Mouse (Mus musculus) retina, postnatal 7 days (tissue): ENCODE results near the gene Dcx.

Source experiments
- DNase-seq: peaks from one replicate; pipeline ENCODE4 v3.0.0-alpha.2; 2012; ENCODE audit warnings: low read depth, low spot score

Gene Dcx

GRCm38 (mm10) chrX:143932958-143933357, at the start of gene Dcx:
Gene Dcx, minus strand, starts transcription at chrX:143933311.
- no peak for DNase-seq

DNA sequence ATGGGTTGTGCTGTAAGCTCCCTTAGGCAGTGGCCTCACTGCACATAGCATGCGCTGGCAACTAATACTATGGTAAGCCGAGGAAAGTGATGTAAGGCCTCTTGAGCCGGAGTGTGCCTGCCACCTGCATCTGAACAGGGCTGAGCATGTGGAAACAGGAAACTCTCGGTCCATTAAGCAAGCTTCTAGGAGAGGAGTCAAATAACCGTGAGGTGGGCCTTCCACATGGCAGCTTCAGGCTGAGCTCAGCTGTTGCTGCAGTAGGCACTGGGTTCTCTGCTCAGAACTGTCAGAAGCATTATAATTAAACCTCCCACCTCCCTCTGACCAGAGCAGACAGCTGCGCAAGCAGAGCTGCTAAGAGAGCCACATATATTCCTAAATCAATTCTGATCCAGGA, 33.1 kb upstream of the Dcx start:
- DNase-seq, result no peak

DNA sequence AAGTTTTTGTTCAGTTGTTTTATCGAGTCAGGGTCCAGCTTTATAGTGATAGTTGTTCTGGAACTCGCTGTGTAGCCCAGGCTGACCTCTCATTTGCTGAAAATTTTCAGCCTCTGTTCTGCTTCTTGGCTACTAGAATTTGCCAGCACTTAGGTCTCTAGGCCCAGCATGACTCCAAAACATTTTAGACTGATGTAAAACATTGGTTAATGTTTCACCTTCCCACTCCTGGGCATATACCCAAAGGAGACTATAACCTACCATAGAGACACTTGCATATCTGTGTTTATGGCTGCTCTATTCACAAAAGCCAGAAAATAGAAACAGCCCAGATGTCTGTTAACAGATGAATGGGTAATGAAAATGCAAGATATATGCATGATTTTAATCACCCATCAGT, 560 bp upstream of the Dcx start:
- DNase-seq, result no peak

DNA sequence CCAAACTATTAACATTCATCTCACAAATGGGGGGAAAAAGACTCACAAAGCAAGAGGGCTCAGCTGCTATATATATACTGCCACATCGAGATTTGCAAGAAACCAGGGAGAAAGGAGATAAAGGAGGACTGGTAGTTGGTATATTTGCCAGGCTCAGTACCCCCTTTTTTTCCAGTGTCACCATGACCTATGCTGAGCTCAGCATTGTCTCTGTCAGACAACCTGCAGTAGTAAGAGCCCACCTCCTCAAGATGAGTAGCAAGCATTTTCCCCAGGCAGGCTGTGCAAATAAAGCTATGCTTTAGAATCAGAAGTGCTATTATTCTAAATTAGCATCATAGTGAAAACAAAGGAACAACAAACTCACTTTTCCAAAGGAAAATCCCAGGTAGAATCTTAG, 581 bp downstream of the Dcx start:
- DNase-seq, result no peak

DNA sequence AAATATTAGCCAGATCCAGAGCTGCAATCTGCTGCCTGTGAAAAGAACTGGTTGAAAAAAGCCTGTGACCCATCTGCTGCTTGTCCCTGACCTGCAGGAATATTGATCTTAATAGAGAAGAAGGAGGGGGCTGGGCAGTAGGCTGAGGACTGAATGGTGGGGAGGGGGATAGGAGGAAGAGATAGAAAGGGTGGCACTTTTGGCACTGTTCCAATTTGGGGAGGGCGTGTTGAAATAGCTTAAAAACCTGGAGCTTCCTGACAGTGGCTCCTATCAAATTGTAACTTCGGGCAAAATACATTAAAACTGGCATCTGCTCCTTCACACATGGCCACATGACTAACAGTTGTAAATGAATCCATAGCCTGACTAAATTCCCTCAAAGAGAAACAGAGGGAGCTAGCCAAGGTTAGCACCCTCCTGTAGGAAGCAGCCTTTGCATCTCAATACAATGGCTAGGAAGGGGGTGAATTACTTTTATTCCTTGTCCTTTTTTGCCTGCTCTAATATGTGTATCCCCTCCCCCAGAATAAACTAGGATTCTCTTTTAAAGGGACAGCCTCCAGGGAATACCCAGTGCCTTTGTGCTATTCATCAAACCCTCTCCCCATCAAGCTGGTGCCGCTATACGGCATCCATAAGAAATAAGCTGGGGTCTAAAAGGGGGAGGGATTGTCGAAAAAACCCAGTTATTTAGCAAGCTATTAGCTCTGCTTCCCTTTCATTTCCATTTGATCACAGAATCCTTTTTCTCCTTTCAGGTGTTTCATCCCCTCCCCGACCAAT, 1.5 kb downstream of the Dcx start:
- no peak for DNase-seq

- DNase-seq, result no peak
Observed at GRCm38 (mm10) chrX:143922070-143922469, 11.0 kb downstream of the Dcx start.

GRCm38 (mm10) chrX:143906699-143907471, 26.2 kb downstream of the Dcx start:
- DNase-seq, result no peak

DNA sequence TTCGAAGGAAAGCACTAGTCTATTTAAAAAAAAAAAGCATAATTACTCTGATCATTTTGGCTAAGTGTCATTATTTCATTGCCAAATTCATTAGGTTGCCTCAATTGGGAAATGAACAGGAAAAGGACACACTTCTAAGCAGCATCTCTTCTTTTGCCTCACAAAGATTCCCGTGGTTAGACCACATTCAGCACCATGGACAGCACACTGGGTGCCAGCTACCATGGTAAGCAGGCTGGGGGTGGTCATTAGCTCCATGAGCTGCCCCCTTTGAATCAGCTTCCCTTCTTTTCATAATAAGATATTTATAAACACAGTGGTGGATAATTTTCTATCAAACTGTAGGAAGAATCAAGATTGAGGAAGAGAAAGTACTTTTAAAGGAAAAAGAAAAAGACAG, 28.4 kb downstream of the Dcx start:
- DNase-seq, result no peak

GRCm38 (mm10) chrX:143902300-143902699, 30.8 kb downstream of the Dcx start:
- no peak for DNase-seq

GRCm38 (mm10) chrX:143897363-143898285, 35.5 kb downstream of the Dcx start:
- no peak for DNase-seq

- no peak for DNase-seq
Observed at GRCm38 (mm10) chrX:143896936-143897335, 36.2 kb downstream of the Dcx start.

DNA sequence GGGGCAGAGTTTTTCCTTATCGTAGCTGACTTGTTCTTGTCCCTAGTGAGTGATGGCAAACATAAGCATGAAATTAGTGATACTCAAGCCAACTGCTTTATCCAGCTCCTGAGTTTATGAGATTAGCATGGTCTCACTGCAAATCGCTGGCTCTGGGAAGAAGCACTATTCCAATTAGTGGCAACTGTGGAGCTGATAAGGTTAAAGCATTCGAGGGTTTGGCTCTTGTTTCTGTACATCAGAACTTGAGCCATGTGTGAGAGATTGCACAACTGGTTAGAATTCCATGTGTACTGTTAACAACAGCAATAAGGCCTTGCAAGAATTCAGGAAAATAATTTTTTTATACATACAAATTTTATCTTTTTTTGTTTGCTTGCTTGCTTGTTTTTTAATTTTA, 39.9 kb downstream of the Dcx start:
- DNase-seq, result no peak

DNA sequence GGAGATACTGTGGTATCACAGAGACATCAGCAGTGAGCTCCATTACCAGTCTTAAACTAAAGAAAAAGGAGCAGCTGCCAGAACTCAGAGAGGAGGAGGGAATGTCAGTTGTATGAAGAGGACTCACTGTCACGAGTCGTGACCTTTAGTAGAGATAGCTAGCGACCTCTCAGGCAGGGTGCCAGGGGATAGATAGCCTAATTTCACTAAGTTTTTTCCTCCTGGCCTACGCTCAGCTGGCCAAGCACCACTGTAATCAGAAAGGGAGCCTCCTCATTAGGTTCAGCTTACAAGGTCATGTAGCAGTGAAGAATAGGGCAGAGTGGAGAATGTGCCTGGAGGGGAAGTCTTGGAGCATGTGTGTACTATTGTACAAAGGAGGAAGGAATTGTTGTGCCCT, 47.3 kb downstream of the Dcx start:
- no peak for DNase-seq

- DNase-seq, result no peak
Observed at GRCm38 (mm10) chrX:143884953-143885352, 48.2 kb downstream of the Dcx start.

DNA sequence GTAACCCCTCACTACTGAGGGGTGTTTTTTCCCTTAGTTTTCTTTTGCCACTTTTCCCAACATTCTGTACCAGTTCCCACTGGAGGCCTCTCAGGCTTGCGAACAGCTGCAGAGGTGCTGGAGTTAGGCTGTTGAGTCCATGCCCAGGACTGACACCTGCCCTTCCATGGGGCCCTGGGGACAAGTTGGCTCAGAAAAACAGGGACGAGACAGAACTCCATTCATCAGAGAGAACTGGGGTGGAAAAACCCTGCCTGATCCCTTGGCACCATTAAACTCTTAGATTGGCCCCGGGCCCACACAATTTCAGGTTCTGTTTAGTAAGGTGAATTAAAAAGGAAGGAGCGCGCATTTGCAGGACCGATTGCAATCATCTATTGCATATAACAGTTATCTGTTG, 48.8 kb downstream of the Dcx start:
- DNase-seq, result no peak

DNA sequence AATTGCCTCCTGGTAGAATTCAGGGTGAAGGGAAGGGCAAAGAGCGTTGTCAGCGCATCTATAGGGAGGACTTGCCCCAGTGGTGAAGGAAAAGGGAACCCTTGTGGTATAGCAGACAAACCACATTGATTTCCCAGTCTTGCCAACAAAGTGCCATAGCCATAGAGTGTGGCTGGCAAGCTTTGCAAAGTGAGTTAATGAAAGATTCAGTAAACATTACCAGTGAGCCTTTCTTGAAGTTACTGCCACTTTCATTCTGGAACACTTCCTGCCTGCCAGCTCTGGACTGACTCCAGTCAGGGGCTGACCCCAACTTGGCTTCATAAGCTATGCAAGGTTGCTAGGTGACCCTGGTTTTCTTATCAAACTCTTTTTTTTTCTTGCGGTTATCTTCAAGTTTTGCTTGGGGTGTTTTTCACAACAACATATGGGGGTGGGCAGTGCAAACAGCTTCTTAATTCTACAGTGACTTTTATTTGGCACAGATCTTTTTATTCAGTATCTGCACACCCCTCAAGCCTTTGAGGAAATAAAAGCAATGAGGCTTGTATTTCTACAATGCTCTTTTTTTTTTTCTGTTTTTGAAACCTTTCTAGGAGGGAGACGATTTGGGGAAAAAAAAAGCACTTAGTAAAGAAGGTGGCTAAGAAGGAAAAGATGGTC, 51.2 kb downstream of the Dcx start:
- no peak for DNase-seq

- DNase-seq, result no peak
Observed at GRCm38 (mm10) chrX:143879631-143880030, 53.5 kb downstream of the Dcx start.

DNA sequence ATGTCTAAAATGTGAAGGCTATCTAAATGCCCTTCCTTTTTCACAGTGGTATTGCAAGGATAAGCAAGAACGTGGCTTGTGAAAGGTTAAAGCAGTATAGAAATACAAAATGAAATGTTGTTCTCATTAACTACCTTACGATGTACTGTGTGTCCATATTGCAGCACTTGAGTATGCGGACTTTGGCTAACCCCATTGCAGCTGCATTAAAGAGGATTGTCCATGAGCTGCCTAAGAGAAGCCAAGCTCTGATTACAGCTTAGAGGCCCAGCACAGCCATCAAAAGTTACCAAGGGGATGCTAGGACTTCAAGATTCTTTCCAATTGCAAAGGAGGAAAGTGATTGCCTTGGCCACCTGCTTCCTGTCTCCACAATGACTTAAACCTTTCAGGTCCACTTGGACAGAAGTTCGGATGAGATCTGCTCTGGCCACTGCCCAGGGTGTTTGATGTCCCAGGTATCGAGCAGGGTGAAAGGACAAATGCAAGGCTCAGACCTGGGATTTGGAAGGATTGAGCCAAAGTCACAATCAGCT, 65.9 kb downstream of the Dcx start:
- DNase-seq, result no peak

- DNase-seq, result no peak
Observed at GRCm38 (mm10) chrX:143851351-143851750, 81.8 kb downstream of the Dcx start.

GRCm38 (mm10) chrX:143849969-143850368, 83.1 kb downstream of the Dcx start:
- no peak for DNase-seq

DNA sequence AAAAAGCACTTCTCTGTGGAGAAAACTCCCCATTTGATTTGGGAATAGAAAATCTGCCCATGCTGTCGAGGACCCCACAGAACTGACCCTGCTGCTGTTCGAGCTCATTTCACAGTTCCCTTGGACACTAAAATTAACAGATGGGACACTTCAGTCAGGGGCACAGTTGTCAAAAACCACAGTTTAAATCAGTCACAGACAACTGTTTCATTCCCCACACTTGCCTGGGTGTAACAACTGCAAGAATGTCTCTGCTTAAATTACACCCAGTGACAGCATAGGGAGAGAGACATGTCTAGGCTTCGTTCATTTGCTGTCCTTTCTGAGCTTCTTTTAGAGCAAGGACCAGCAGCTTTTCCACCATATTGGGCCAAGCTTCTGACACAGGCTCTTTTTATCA, 86.5 kb downstream of the Dcx start:
- no peak for DNase-seq
